Mouse (Mus musculus) cortical plate, adult 2 months (tissue): Measurements from ENCODE around the gene Slc29a2.

Experiments used
- CTCF ChIP-seq: fragments of 200-500 bp; IDR thresholded peaks from 2 replicates; pipeline ENCODE4 v1.5.1; 2011; ENCODE audit warnings: mild to moderate bottlenecking, control low read depth, low read length; ENCODE audit not compliant: insufficient read depth; ENCODE audit errors: extremely low read depth
- POLR2A ChIP-seq: fragments of 200-500 bp; IDR thresholded peaks from 2 replicates; pipeline ENCODE4 v1.6.1; 2011; ENCODE audit warnings: mild to moderate bottlenecking, low read length, control low read depth; ENCODE audit not compliant: insufficient read depth; ENCODE audit errors: extremely low read depth

DNA sequence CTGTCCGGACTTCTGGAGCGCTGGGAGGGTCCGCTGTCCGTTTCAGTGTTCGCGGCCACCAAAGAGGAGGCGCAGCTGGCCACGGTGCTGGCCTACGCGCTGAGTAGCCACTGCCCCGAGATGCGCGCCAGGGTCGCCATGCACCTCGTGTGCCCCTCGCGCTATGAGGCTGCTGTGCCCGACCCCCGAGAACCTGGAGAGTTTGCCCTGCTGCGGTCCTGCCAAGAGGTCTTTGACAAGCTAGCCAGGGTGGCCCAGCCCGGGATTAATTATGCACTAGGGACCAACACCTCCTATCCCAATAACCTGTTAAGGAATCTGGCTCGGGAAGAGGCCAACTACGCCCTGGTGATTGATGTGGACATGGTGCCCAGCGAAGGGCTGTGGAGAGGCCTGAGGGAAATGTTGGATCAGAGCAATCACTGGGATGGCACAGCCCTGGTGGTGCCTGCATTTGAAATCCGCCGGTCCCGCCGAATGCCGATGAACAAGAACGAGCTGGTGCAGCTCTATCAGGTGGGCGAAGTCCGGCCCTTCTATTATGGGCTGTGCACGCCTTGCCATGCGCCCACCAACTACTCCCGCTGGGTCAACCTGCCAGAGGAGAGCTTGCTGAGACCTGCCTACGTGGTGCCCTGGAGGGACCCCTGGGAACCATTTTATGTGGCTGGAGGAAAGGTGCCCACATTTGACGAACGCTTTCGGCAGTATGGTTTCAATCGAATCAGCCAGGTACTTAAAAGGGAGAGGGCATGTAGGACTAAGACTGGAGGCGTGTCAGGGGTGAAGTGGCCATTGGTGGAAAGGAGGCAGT lies 15.8 kb downstream of the Slc29a2 start:
- TF ChIP-seq CTCF = no peak
- TF ChIP-seq POLR2A = no peak
